Mouse (Mus musculus): ENCODE measurements at regions not wholly inside any gene's neighbourhood (a gene's known extent, or its start where the extent isn't known, plus 50 kb on each side); places are given as distances from the start of the nearest gene placed in this dataset.
A peak's percentile ranks its signal among the peaks of the same experiment; 100 is the strongest.

GRCm38 (mm10) chr5:77477794-77478193 is 70.0 kb upstream of the Igfbp7 start:
- DNase-seq, result no peak

GRCm38 (mm10) chr5:77473896-77474486 is 66.2 kb upstream of the Igfbp7 start:
- DNase-seq, result no peak

- DNase-seq, result no peak
These were observed 61.5 kb upstream of the Igfbp7 start for GRCm38 (mm10) chr5:77469236-77469766.

- DNase-seq, result peak; percentile 87
These were observed 60.6 kb upstream of the Igfbp7 start for GRCm38 (mm10) chr5:77468467-77468866.

DNA sequence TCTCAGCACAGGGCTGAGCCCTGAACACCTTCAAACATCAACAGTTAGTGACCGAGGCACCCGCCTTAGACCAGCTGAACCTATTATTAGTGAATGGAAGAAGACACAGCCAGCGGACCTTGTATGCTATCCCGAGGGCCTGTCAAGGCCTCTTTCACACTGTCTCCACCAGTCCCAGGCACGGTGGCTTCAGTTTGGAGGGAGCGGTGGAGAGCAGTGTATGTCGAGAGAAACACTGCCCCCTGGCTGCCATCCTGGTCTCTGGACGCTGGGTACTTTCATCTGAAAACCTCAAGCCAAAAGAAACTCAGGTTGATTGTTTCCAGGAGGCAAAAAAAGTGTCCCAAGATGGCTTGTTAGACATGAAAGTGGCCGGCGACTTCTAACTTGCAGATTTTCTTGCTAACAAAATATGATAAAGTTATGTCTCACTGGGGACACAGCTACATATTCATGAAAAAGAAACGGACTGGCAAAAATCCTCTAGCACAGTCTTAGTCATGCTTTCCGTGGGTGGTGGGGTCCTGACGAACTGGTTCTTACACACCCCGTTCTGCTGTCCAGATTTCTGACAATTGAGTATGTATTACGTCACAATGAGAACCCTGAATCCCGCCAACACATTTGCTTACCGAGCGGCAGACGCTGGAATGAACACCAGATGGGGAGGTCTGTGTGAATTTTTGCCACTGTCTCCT is 57.2 kb upstream of the Igfbp7 start:
- peak; percentile 91 for DNase-seq

DNA sequence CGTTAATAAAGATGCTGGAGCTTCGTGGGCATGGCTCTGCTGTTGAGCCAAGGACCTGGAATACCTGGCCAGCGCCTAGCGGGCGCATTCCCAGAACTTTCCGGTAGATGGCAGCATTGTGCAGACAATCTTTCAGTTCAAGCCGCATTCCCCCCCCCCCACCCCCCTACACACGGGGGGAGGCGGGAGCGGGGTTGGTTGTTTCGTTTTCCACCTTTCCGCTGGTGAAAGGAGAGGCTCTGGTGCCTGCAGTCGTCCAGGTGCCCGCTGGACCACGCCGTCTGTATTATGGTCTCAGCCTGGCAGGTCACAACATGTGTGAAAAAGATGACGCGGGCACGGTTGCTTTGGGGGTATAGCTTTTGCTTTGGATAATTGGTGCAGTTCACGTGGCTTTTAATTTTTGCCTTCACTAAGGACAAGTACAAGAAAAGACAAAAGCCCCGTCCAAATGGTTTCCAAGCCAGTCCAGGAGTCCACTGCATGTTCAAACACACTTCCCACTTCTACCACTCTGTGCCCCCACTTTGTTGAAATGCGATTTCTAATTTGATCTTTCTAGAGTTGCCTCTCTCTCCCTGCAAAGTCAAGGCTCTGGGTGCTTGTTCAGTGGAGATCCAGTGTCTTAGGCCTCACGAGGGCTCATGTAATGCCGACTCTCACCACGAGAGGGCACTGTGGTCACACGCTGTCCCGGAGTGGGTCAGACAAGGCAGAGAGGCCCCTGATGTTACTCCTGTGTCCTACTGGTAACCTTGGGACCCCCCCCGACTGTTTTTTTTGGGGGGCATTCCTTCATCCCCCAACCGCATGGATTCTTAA is 52.3 kb upstream of the Igfbp7 start:
- peak; percentile 97 for DNase-seq
